Mouse (Mus musculus) B cell, adult (primary cell): ENCODE measurements around the gene Dmrt3. TPM values are rescaled to one million over a fixed set of nuclear protein-coding genes. Genes with fewer than 3 reads are reported as not detected.

Experiments used
- total RNA-seq: library from RNA; stranded (reverse); gene quantifications from 4 replicates; pipeline ENCODE4 v1.2.4, GENCODE M21; 2023; ENCODE audit not compliant: inconsistent age

The Dmrt3 gene
- 0.78 to 1.7 TPM (median 1.2 TPM) in 4 replicates for total RNA-seq

DNA sequence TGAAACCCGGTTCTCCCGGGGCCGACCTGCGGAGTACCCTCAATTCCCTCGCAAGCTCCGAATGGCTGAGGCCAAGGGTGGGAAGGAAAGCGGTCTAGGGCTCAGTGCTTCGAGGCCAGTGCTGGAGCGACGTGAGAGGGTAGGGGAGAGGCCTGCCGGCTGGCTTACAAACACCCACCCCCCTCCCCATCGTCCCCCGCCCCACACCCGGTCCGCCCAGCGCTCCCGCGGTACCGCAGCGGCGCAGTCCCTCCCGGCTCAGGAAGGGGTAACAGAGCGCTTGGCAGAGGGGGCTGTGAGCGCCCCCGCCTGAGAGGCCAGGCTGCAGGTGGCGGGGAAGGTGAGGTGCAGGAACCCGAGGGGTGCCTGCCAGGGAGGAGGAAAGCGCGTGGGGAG lies at the start of gene Dmrt3:
Gene Dmrt3, plus strand, starts transcription at position 287 of the 396 bp plus-strand sequence.

DNA sequence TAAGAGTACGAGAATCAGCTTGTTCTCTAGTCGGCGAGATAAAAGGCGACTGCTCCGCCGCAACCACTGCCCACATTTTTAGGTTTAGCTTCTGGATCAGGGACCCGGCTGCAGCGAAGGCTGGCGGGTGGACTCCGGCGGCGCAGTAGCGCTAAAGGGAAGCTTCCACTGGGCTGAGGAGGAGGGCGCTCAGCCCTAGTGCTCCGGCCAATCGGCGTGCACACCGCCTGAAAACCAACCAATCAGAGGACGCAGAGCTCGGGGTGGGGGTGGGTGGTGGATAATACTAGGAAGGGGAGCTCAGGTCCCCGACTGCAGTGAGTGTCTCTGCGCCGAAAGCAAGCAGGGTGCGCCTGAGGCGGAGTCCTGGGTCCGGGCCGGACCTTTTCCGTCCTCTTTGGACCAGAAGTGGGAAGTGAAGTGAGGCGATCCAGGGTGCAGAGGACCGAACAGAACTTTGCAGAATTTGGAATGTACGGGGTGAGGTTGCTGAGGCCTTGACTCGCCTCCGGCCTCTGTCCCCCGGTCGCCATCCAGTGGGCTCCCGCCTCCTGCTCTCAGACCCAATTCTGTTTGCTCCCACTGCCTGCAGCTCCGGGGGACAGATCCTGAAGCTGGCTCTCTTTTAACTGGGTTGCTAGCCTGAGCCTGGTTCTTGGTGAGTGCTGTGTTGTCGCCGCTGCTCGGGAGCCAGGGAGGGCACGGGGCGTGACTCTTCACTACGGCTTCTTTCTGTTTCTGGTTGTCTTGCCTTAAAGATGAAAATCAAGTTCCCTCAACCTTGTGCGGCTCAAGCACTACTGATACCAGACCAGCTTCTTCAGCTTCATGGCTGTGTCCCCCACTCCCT lies 62.2 kb downstream of the Dmrt3 start, which contains the start of gene Dmrt2:
Gene Dmrt2, plus strand, starts transcription at position 311 of the 850 bp plus-strand sequence.

Other genes starting within 250 kb of the Dmrt3 start
- gene Dmrt1, start 104.7 kb upstream of the Dmrt3 start, total RNA-seq = not detected in 4 replicates
- gene Dmrt2, start 62.1 kb downstream of the Dmrt3 start, total RNA-seq = not detected in 4 replicates